Mouse (Mus musculus): ENCODE data around the gene Ppp1r9a. TPM values are rescaled to one million over a fixed set of nuclear protein-coding genes. Genes with fewer than 3 reads are reported as not detected.

Ppp1r9a gene
- polyA plus RNA-seq, 1 experiment from 2014 or later = 7.5 TPM

DNA sequence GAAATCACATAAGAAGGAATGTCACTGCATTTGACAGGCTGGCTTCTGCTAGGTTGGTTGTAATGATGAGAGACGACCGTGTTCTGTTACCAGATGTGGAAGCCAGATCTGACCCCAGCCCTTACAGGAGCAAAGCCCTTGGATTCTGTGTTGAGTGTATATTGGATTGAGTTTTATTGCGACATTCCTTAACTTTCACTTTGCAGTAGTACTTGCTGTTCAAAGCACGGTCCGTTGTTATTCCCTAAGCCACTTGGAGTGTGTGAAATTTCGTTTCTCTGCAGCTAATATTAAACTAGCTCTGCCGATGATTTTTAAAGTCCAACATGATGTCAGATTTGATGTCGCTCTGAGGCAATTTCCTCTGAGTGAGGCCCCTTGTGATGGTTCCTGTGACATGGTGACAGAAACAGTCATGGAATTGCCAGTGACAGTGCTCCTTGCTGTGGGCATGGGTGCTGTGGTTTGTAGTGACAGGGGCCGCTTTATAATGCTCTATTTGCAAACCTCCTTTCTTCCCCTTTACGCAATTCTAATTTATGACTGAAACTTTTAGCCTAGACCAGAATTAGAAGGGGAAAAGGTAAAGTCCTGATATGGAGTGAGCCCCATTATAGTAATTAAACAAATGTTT, 271.6 kb downstream of the Ppp1r9a start:
- Histone ChIP-seq H3K4me3 (ENCODE audit: low read length) (no peak overlapping the region), H3K27ac (ENCODE audit: low read length) (no peak overlapping the region), H3K27me3 (replicated peaks; ENCODE audit: control insufficient read depth, insufficient read depth, low read length) (no peaks in the 10 kb centered on the region), H3K9ac (ENCODE audit: low read depth, low read length) (no peak overlapping the region), H3K36me3 (ENCODE audit: control insufficient read depth, insufficient read depth, low read length) (no peaks in the 10 kb centered on the region), H3K4me2 (ENCODE audit: low read depth, low read length) (no peak overlapping the region), H3K9me3 (ENCODE audit: control insufficient read depth, low read length) (no peaks in the 10 kb centered on the region), H3K4me1 (ENCODE audit: control insufficient read depth, insufficient read depth, low read length) (no peaks in the 10 kb centered on the region)
- ATAC-seq = no peak
- 82% methylated on average over 10 of the region's 10 CpGs for WGBS

GRCm38 (mm10) chr6:5177967-5178891, 275.5 kb downstream of the Ppp1r9a start:
- H3K4me2 ChIP-seq (ENCODE audit: low read depth, low read length) = no peak overlapping the region
- WGBS = 61% methylated on average over 19 of the region's 19 CpGs
- no peak overlapping the region for H3K4me3 ChIP-seq (ENCODE audit: low read length)
- H3K36me3 ChIP-seq (ENCODE audit: control insufficient read depth, insufficient read depth, low read length) = no peaks in the 10 kb centered on the region
- no peaks in the 10 kb centered on the region for H3K9me3 ChIP-seq (ENCODE audit: control insufficient read depth, low read length)
- no peaks in the 10 kb centered on the region for H3K27me3 ChIP-seq (replicated peaks; ENCODE audit: control insufficient read depth, insufficient read depth, low read length)
- H3K9ac ChIP-seq (ENCODE audit: low read depth, low read length) = no peak overlapping the region
- no peak overlapping the region for H3K27ac ChIP-seq (ENCODE audit: low read length)
- no peaks in the 10 kb centered on the region for H3K4me1 ChIP-seq (ENCODE audit: control insufficient read depth, insufficient read depth, low read length)
- no peak for ATAC-seq

DNA sequence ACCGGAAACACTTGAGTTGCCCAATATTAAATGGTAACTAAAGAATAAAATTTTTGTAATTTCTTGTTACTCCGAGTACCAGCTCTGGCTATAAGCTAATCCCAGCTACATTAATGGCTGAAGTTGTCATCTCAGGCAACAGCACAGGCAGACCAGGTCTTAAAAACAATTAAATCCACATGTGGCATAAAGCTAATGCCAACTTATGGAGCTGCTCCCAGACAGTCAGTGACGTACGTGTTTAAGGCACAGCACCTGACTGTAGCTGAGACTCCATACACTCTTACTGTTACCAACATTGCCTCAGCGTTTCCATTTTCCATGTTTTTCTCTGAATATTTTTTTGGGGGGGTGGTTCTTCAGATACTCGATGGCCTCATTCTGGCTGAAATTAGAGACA, 276.5 kb downstream of the Ppp1r9a start:
- no peaks in the 10 kb centered on the region for H3K4me1 ChIP-seq (ENCODE audit: control insufficient read depth, insufficient read depth, low read length)
- ATAC-seq = no peak
- H3K4me3 ChIP-seq (ENCODE audit: low read length) = no peak overlapping the region
- H3K9ac ChIP-seq (ENCODE audit: low read depth, low read length) = no peak overlapping the region
- no peak overlapping the region for H3K27ac ChIP-seq (ENCODE audit: low read length)
- 90% methylated on average over 6 of the region's 6 CpGs for WGBS
- H3K27me3 ChIP-seq (replicated peaks; ENCODE audit: control insufficient read depth, insufficient read depth, low read length) = no peaks in the 10 kb centered on the region
- H3K9me3 ChIP-seq (ENCODE audit: control insufficient read depth, low read length) = no peaks in the 10 kb centered on the region
- no peaks in the 10 kb centered on the region for H3K36me3 ChIP-seq (ENCODE audit: control insufficient read depth, insufficient read depth, low read length)
- H3K4me2 ChIP-seq (ENCODE audit: low read depth, low read length) = no peak overlapping the region

- Histone ChIP-seq H3K9ac (ENCODE audit: low read depth, low read length) (no peak overlapping the region), H3K9me3 (ENCODE audit: control insufficient read depth, low read length) (no peaks in the 10 kb centered on the region), H3K27ac (ENCODE audit: low read length) (no peak overlapping the region), H3K27me3 (replicated peaks; ENCODE audit: control insufficient read depth, insufficient read depth, low read length) (no peaks in the 10 kb centered on the region), H3K4me1 (ENCODE audit: control insufficient read depth, insufficient read depth, low read length) (no peaks in the 10 kb centered on the region), H3K36me3 (ENCODE audit: control insufficient read depth, insufficient read depth, low read length) (no peaks in the 10 kb centered on the region), H3K4me3 (ENCODE audit: low read length) (no peak overlapping the region), H3K4me2 (ENCODE audit: low read depth, low read length) (no peak overlapping the region)
- no peak for ATAC-seq
- WGBS = 71% methylated on average over 5 of the region's 5 CpGs
Measured at GRCm38 (mm10) chr6:5180645-5181044, 277.9 kb downstream of the Ppp1r9a start.

GRCm38 (mm10) chr6:5186229-5186950, 283.7 kb downstream of the Ppp1r9a start:
- no peak for ATAC-seq
- Histone ChIP-seq H3K27me3 (replicated peaks; ENCODE audit: control insufficient read depth, insufficient read depth, low read length) (no peaks in the 10 kb centered on the region), H3K4me2 (ENCODE audit: low read depth, low read length) (no peak overlapping the region), H3K9ac (ENCODE audit: low read depth, low read length) (no peak overlapping the region), H3K9me3 (ENCODE audit: control insufficient read depth, low read length) (no peaks in the 10 kb centered on the region), H3K4me3 (ENCODE audit: low read length) (no peak overlapping the region), H3K36me3 (ENCODE audit: control insufficient read depth, insufficient read depth, low read length) (no peaks in the 10 kb centered on the region), H3K27ac (ENCODE audit: low read length) (no peak overlapping the region), H3K4me1 (ENCODE audit: control insufficient read depth, insufficient read depth, low read length) (no peaks in the 10 kb centered on the region)
- 84% methylated on average over 7 of the region's 7 CpGs for WGBS

DNA sequence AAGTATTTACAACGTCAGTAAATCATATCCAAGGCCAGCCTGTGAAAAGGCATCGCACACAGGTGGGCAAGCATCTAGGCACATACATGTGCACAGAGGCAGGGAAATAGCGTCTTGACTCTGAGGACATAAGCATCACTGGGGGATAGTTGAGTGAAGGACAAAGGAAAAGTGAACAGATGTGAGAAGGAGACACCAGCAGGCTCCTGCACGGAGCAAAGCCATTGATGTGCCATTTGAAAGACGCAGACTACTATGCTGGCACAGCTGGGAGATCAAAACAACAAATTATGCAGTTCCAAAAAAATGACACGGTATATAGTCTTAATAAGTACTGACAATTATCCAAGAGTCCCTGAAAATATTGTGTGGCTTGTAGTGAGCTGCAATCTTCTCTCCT, 284.9 kb downstream of the Ppp1r9a start:
- no peak overlapping the region for H3K4me3 ChIP-seq (ENCODE audit: low read length)
- H3K27ac ChIP-seq (ENCODE audit: low read length) = no peak overlapping the region
- H3K4me2 ChIP-seq (ENCODE audit: low read depth, low read length) = no peak overlapping the region
- no peak for ATAC-seq
- no peak overlapping the region for H3K9ac ChIP-seq (ENCODE audit: low read depth, low read length)
- H3K9me3 ChIP-seq (ENCODE audit: control insufficient read depth, low read length) = no peaks in the 10 kb centered on the region
- H3K27me3 ChIP-seq (replicated peaks; ENCODE audit: control insufficient read depth, insufficient read depth, low read length) = no peaks in the 10 kb centered on the region
- WGBS = 82% methylated on average over 6 of the region's 6 CpGs
- no peaks in the 10 kb centered on the region for H3K36me3 ChIP-seq (ENCODE audit: control insufficient read depth, insufficient read depth, low read length)
- H3K4me1 ChIP-seq (ENCODE audit: control insufficient read depth, insufficient read depth, low read length) = no peaks in the 10 kb centered on the region

- H3K4me3 ChIP-seq (ENCODE audit: low read length) = no peak overlapping the region
- no peaks in the 10 kb centered on the region for H3K27me3 ChIP-seq (replicated peaks; ENCODE audit: control insufficient read depth, insufficient read depth, low read length)
- H3K9me3 ChIP-seq (ENCODE audit: control insufficient read depth, low read length) = no peaks in the 10 kb centered on the region
- no peaks in the 10 kb centered on the region for H3K4me1 ChIP-seq (ENCODE audit: control insufficient read depth, insufficient read depth, low read length)
- no peak overlapping the region for H3K27ac ChIP-seq (ENCODE audit: low read length)
- no peaks in the 10 kb centered on the region for H3K36me3 ChIP-seq (ENCODE audit: control insufficient read depth, insufficient read depth, low read length)
- no peak for ATAC-seq
- H3K9ac ChIP-seq (ENCODE audit: low read depth, low read length) = no peak overlapping the region
- H3K4me2 ChIP-seq (ENCODE audit: low read depth, low read length) = no peak overlapping the region
- 86% methylated on average over 5 of the region's 5 CpGs for WGBS
Measured at GRCm38 (mm10) chr6:5188036-5188435, 285.3 kb downstream of the Ppp1r9a start.

DNA sequence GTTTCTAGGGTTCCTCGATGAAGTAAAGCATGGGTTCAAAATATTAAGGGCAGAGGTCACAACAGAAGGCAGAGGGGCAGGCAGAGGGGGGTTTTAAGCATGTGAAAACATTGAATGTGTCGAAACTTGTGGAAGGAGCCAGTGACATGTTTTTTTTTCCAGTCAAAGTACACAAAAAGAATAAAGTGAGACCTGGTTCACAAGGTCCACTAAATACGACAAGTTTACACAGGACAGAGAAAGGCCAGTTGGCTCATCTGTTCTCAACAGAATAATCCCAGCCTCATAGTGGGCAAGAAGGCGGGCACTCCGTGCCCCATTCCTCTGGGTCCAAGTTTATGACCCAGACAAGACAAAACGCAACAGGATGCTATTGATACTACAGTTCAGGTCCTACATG, 286.2 kb downstream of the Ppp1r9a start:
- H3K4me2 ChIP-seq (ENCODE audit: low read depth, low read length) = no peak overlapping the region
- no peaks in the 10 kb centered on the region for H3K27me3 ChIP-seq (replicated peaks; ENCODE audit: control insufficient read depth, insufficient read depth, low read length)
- no peaks in the 10 kb centered on the region for H3K36me3 ChIP-seq (ENCODE audit: control insufficient read depth, insufficient read depth, low read length)
- no peaks in the 10 kb centered on the region for H3K4me1 ChIP-seq (ENCODE audit: control insufficient read depth, insufficient read depth, low read length)
- H3K9me3 ChIP-seq (ENCODE audit: control insufficient read depth, low read length) = no peaks in the 10 kb centered on the region
- no peak overlapping the region for H3K4me3 ChIP-seq (ENCODE audit: low read length)
- WGBS = 65% methylated on average over 6 of the region's 6 CpGs
- no peak for ATAC-seq
- H3K9ac ChIP-seq (ENCODE audit: low read depth, low read length) = no peak overlapping the region
- H3K27ac ChIP-seq (ENCODE audit: low read length) = no peak overlapping the region

DNA sequence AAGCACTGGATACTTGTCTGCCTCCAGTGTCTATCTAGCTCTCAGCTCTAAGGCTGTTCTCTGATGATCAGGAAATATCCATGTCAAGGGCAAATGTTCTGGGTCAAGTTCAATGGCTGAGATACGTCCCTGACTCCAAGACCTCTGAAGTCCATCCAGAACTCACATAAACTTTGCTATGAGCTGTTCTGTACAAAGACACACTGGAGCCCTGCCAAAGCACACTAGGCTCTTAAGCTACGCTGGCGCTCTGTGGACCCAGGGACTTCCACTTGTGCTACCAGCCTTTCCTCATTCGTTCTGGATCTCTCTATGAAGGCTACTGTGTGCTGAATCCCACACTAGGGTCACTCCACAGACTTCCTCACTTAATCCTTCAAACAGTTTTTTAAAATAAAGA, 286.8 kb downstream of the Ppp1r9a start:
- no peak overlapping the region for H3K27ac ChIP-seq (ENCODE audit: low read length)
- WGBS = 68% methylated on average over 4 of the region's 4 CpGs

More for the DNA sequence above, 286.8 kb downstream of the Ppp1r9a start:
- Histone ChIP-seq H3K4me3 (ENCODE audit: low read length) (no peak overlapping the region), H3K9ac (ENCODE audit: low read depth, low read length) (no peak overlapping the region), H3K4me1 (ENCODE audit: control insufficient read depth, insufficient read depth, low read length) (no peaks in the 10 kb centered on the region), H3K36me3 (ENCODE audit: control insufficient read depth, insufficient read depth, low read length) (no peaks in the 10 kb centered on the region), H3K9me3 (ENCODE audit: control insufficient read depth, low read length) (no peaks in the 10 kb centered on the region), H3K27me3 (replicated peaks; ENCODE audit: control insufficient read depth, insufficient read depth, low read length) (no peaks in the 10 kb centered on the region), H3K4me2 (ENCODE audit: low read depth, low read length) (no peak overlapping the region)
- ATAC-seq = no peak

Data from intestine, embryonic 16.5 days (tissue).